Mouse (Mus musculus): ENCODE measurements around the gene Kif16b.

DNA sequence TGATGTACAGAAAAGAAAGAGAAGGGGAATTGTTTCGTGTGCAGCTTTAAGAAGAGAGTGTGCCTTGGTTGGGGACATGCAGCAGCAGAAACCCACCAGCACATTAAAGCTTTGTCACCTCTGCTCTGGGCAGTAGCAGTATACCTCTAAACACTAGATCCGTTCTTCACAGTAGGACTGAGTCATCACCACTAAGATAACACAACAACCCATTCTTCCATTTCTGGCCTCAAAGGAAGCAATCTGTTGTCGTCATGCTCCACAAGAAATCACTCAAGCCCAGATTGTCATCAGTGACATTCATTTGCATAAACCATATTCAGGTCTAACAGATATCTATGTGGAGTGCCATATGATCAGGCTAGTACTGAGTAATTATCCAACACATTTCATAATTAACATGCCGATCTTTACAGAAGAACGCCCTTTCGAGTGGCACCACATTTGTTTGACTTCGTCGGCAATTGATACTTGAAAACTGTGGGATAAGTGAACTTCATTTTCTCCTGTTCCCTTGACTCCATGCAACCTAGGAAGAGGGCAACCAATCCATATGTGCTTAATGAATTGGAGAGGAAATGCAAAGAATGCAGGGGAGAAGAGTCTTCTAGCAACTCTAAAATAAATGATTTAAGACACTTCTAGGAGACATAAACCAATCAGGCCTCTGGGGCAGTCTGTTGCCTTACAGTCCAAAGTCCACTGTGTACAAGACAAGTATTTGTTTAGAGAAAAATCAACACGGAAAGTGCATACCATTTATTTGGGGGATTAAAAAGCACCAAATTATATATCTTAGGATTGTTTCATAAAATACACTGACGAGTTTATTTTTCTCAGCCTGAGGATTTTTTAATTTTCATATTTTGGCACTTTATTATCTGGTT, 28.1 kb upstream of the Kif16b start:
- TF ChIP-seq CTCF (IDR thresholded peaks at IDR 0.05; ENCODE audit: borderline replicate concordance, extremely low read depth, insufficient read depth, insufficient read length) (no peak), POLR2A (IDR thresholded peaks at IDR 0.05; ENCODE audit: borderline replicate concordance, extremely low read depth, insufficient read depth, insufficient read length, poor library complexity, severe bottlenecking) (no peak)

Data from brain, embryonic 14.5 days (tissue).